Mouse (Mus musculus) forebrain, embryonic 10.5 days (tissue): ENCODE results near the gene Fads1. TPM values are rescaled to one million over a fixed set of nuclear protein-coding genes. Genes with fewer than 3 reads are reported as not detected.
A peak's percentile ranks its signal among the peaks of the same experiment; 100 is the strongest.

ENCODE experiments used
- DNase-seq: peaks from one replicate; pipeline ENCODE4 v3.0.0-alpha.2; 2017; ENCODE audit warnings: low spot score; ENCODE audit errors: extremely low spot score
- H3K27ac ChIP-seq: fragments of 300-500 bp; sonication (generic); 2 replicates; pipeline ENCODE4 v1.5.1; 2016; ENCODE audit warnings: mild to moderate bottlenecking
- H3K27me3 ChIP-seq: fragments of 300-500 bp; sonication (generic); 2 replicates; pipeline ENCODE4 v1.6.1; 2016; ENCODE audit warnings: mild to moderate bottlenecking; ENCODE audit not compliant: poor library complexity, severe bottlenecking
- H3K36me3 ChIP-seq: fragments of 300-500 bp; sonication (generic); replicated peaks from 2 replicates; pipeline ENCODE4 v1.6.1; 2016; ENCODE audit warnings: mild to moderate bottlenecking, moderate library complexity
- H3K4me1 ChIP-seq: fragments of 300-500 bp; sonication (generic); 2 replicates; pipeline ENCODE4 v1.6.1; 2016
- H3K4me3 ChIP-seq: fragments of 300-500 bp; sonication (generic); 2 replicates; pipeline ENCODE4 v1.5.1; 2016; ENCODE audit warnings: mild to moderate bottlenecking, moderate library complexity
- H3K9me3 ChIP-seq: fragments of 300-500 bp; sonication (generic); 2 replicates; pipeline ENCODE4 v1.6.1; 2016; ENCODE audit warnings: mild to moderate bottlenecking, moderate library complexity
- WGBS: fragments of 180-500 bp; shearing (Covaris S2); methylation state at CpG from one replicate; pipeline ENCODE4 v1.1.7; 2016; 5-methylcytosine and 5-hydroxymethylcytosine counted together
- polyA plus RNA-seq: library from polyadenylated mRNA; unstranded; fragments of >200 nt; fragmentation: Nextera tagmentation; extraction: Ambion mirVana; gene quantifications from 2 replicates; pipeline ENCODE4 v1.2.1, GENCODE M21; 2016

Gene Fads1
- polyA plus RNA-seq, 1 experiment from 2014 or later = 180 TPM

DNA sequence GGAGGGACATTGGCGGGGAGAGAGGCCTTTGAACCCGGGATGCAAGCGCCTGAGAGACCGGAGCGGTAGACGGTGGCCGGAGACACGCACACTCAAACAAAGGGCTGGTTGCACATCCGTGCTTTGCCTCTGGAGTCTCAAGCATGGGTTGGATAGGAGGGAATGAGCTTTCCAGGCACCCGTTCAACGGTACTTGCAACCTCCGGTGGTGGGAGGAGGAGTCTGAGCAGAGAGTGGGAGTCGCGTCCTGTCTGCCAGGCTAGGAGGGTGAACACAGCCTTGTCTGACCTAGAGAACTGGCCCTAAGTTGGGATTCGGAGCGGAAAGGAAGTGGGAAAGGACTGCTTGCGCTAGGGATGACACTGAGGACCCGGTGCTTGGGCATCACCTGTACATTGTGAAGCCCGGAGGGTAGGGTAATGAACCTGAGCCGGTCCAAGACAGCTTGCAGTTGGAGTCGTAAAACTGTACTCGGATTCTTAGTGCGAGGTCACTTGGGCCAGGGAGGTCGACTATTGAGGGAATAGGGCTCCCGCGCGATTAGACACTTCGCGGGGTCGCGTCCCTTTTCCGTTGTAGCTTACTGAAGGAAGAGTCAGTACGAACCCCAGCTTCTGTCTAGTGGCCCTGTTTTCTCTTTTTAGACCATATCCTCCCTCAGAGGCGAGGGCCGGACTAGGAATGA, 753 bp downstream of the Fads1 start:
- WGBS = 1% methylated on average over 35 of the region's 35 CpGs

DNA sequence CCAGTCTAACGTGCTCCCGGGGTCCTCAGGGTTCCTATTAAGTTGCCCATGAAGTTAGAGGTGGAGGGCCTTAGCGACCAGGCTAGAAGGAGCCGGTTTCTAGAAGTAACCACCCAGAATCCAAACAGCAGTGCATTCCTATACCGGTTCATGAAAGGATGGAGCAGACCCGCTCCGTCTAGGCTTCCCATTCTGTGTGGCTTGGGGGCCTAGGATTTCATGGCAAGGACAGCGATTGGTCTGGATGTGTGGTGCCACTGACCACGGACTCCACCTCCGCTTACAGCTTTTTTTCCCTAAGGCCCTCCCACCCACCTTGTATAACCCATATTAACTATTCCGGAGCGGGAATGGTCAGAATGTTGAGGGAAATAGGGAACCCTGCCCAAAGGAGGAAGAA, 1.4 kb downstream of the Fads1 start:
- Histone ChIP-seq H3K27me3 (no peaks in the 10 kb centered on the region), H3K36me3 (peaks cover 48% of the 10 kb centered on the region), H3K27ac (peak overlapping the region; percentile 99), H3K4me1 (peaks cover 42% of the 10 kb centered on the region), H3K4me3 (peak overlapping the region; percentile 97), H3K9me3 (no peaks in the 10 kb centered on the region)
- 15% methylated on average over 12 of the region's 12 CpGs for WGBS
- DNase-seq = peak; percentile 49

More for the DNA sequence above, 753 bp downstream of the Fads1 start:
- Histone ChIP-seq H3K4me3 (peak overlapping the region; percentile 97), H3K36me3 (peaks cover 41% of the 10 kb centered on the region), H3K27me3 (no peaks in the 10 kb centered on the region), H3K27ac (peak overlapping the region; percentile 99), H3K9me3 (no peaks in the 10 kb centered on the region), H3K4me1 (peaks cover 41% of the 10 kb centered on the region)
- DNase-seq = no peak

GRCm38 (mm10) chr19:10185876-10186275, 3.2 kb downstream of the Fads1 start:
- 94% methylated on average over 3 of the region's 3 CpGs for whole genome bisulfite sequencing
- Histone ChIP-seq H3K27ac (no peak overlapping the region), H3K27me3 (no peaks in the 10 kb centered on the region), H3K4me1 (peaks cover 42% of the 10 kb centered on the region), H3K9me3 (no peaks in the 10 kb centered on the region), H3K36me3 (peaks cover 65% of the 10 kb centered on the region), H3K4me3 (no peak overlapping the region; the same call in 1 of the 2 replicates)
- DNase-seq = no peak

DNA sequence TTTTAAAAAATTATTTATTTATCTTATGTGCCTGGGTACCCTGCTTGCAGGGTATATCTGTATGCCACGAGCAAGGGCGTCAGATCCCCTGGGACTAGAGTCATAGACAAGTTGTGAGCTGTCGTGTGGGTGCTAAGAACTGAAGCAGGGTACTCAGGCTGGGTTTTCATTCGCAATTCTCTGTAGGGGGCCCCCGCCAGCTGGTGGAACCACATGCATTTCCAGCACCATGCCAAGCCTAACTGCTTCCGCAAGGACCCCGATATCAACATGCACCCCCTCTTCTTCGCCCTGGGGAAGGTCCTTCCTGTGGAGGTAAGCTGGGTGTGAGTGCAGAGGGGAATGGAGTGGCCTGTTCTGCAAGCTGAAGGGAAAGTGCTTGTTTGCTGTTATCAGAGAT, 3.9 kb downstream of the Fads1 start:
- Histone ChIP-seq H3K9me3 (no peaks in the 10 kb centered on the region), H3K4me1 (peaks cover 47% of the 10 kb centered on the region), H3K4me3 (no peak overlapping the region), H3K27me3 (no peaks in the 10 kb centered on the region), H3K27ac (no peak overlapping the region), H3K36me3 (peaks cover 72% of the 10 kb centered on the region)
- WGBS = 92% methylated on average over 8 of the region's 8 CpGs
- DNase-seq = no peak

GRCm38 (mm10) chr19:10188281-10188811, 5.7 kb downstream of the Fads1 start:
- Histone ChIP-seq H3K4me3 (no peak overlapping the region), H3K4me1 (peaks cover 40% of the 10 kb centered on the region), H3K9me3 (no peaks in the 10 kb centered on the region), H3K36me3 (peaks cover 90% of the 10 kb centered on the region), H3K27me3 (no peaks in the 10 kb centered on the region), H3K27ac (no peak overlapping the region)
- 80% methylated on average over 10 of the region's 10 CpGs for WGBS
- no peak for DNase-seq

DNA sequence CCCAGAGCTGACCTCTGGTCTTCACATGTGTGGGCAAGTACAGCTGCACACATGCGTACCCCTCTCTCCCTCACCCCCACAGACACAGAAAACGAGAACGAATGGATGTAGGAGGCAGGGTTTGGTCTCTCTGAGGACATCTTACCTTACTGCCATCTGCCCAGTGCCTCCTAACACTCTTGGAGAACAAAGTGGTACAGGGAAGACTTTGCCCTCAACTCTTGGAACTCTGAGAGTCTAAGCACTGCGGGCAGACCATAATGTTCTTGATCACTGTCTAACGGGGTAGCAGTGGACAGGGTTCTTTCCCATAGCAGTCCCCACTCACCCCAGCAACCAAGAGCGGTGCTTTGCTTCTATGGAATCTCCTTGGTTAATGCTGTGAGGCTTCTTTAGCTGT, 6.3 kb downstream of the Fads1 start:
- no peak overlapping the region for H3K4me3 ChIP-seq
- no peak for DNase-seq
- WGBS = 94% methylated on average over 6 of the region's 6 CpGs
- H3K27me3 ChIP-seq = no peaks in the 10 kb centered on the region
- H3K4me1 ChIP-seq = peaks cover 33% of the 10 kb centered on the region
- no peaks in the 10 kb centered on the region for H3K9me3 ChIP-seq
- peaks cover 97% of the 10 kb centered on the region for H3K36me3 ChIP-seq
- no peak overlapping the region for H3K27ac ChIP-seq

DNA sequence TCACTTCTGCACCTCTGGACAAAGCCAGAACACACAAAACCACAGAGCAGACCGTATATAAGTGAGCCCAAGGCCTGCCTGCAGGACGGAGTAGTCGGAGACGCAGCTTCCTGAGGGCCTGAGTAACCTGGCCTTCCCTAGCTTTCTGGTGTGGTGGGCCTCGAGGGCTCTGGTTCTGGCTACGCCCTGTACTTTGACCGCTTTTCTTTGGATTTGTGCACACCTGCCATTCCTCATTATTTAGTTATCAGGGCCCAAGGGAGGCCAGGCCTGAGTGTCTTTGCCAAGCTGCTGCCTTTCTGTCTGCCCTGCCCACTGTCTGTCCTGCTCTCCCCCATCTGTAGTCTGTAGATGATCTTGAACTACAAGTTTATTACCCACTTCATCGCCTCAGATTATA, 7.3 kb downstream of the Fads1 start:
- no peak for DNase-seq
- Histone ChIP-seq H3K27me3 (no peaks in the 10 kb centered on the region), H3K36me3 (peaks cover 100% of the 10 kb centered on the region), H3K4me1 (peaks cover 24% of the 10 kb centered on the region), H3K27ac (no peak overlapping the region), H3K9me3 (no peaks in the 10 kb centered on the region), H3K4me3 (no peak overlapping the region)
- WGBS = 94% methylated on average over 8 of the region's 8 CpGs

- WGBS = 62% methylated on average over 2 of the region's 2 CpGs
- Histone ChIP-seq H3K36me3 (peaks cover 100% of the 10 kb centered on the region), H3K4me3 (no peak overlapping the region), H3K27me3 (no peaks in the 10 kb centered on the region), H3K4me1 (peaks cover 15% of the 10 kb centered on the region), H3K27ac (no peak overlapping the region), H3K9me3 (no peaks in the 10 kb centered on the region)
- DNase-seq = peak; percentile 67
Measured at GRCm38 (mm10) chr19:10190796-10191195, 8.1 kb downstream of the Fads1 start.

DNA sequence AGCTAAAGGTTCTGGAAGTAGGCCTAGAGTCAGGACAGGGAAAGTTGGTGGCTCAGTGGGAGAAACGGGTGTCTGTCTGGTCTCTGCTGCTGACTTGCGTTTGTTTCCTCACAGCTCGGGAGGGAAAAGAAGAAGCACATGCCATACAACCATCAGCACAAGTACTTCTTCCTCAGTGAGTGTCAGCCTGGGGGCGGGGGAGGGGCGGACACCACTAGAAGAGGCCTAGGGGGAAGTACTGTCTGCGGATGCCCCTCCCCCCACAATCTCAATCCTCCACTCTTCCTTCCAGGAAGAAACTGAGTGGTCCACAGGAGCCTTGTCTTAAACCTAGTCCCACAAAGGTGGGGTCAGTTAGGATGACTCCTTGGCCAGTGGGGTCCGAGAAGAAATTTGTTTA, 8.6 kb downstream of the Fads1 start:
- Histone ChIP-seq H3K4me3 (no peak overlapping the region), H3K36me3 (peaks cover 100% of the 10 kb centered on the region), H3K27me3 (no peaks in the 10 kb centered on the region), H3K27ac (no peak overlapping the region), H3K9me3 (no peaks in the 10 kb centered on the region), H3K4me1 (peaks cover 12% of the 10 kb centered on the region)
- no peak for DNase-seq
- WGBS = 82% methylated on average over 7 of the region's 7 CpGs

DNA sequence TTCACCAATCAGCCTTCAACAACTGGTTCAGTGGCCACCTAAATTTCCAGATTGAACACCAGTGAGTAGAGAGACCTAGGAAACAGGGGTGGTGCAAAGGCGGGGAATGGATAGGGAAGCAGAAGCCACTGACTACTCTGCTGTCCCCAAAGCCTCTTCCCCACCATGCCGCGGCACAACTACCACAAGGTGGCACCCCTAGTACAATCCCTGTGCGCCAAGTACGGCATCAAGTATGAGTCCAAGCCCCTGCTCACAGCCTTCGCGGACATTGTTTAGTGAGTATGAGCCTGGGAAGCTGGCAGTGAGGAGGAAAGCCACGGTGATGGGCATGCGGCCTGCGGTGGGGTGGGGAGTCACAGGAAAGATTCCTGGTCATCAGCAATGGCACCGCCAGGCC, 11.6 kb downstream of the Fads1 start:
- no peaks in the 10 kb centered on the region for H3K9me3 ChIP-seq
- H3K27me3 ChIP-seq = no peaks in the 10 kb centered on the region
- H3K27ac ChIP-seq = no peak overlapping the region
- H3K36me3 ChIP-seq = peaks cover 99% of the 10 kb centered on the region
- H3K4me1 ChIP-seq = peaks cover 5% of the 10 kb centered on the region; the same call in 1 of the 2 replicates
- no peak for DNase-seq
- H3K4me3 ChIP-seq = no peak overlapping the region
- 88% methylated on average over 11 of the region's 11 CpGs for WGBS

GRCm38 (mm10) chr19:10195252-10195651, 12.6 kb downstream of the Fads1 start:
- 91% methylated on average over 5 of the region's 5 CpGs for WGBS
- peaks cover 99% of the 10 kb centered on the region for H3K36me3 ChIP-seq
- no peaks in the 10 kb centered on the region for H3K9me3 ChIP-seq

DNA sequence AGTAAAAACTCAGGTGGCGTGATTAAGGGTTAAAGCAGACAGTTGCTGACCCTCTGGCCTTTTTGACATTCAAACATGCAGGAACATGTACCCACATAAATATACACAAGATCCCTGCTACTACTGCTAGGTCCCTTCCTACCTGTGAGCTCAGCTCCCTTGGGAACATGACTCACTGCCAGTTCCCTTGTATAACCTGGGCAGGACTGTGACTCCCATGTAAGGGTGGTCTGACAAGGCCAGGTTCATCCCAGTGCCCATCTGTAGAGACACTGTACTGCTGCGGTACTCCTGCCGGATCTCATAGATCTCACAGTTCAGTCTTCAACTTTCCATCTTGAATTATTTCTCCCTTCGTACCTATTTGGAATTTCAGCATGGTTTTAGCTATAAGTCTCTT, 14.4 kb downstream of the Fads1 start:
- no peaks in the 10 kb centered on the region for H3K4me1 ChIP-seq
- H3K27me3 ChIP-seq = no peaks in the 10 kb centered on the region
- no peak for DNase-seq
- no peak overlapping the region for H3K27ac ChIP-seq
- H3K36me3 ChIP-seq = peaks cover 99% of the 10 kb centered on the region
- WGBS = 90% methylated on average over 4 of the region's 4 CpGs
- no peaks in the 10 kb centered on the region for H3K9me3 ChIP-seq
- no peak overlapping the region for H3K4me3 ChIP-seq

More at GRCm38 (mm10) chr19:10195252-10195651, 12.6 kb downstream of the Fads1 start:
- no peak for DNase-seq
- Histone ChIP-seq H3K27ac (no peak overlapping the region), H3K4me3 (no peak overlapping the region), H3K4me1 (peaks cover 5% of the 10 kb centered on the region; the same call in 1 of the 2 replicates), H3K27me3 (no peaks in the 10 kb centered on the region)

DNA sequence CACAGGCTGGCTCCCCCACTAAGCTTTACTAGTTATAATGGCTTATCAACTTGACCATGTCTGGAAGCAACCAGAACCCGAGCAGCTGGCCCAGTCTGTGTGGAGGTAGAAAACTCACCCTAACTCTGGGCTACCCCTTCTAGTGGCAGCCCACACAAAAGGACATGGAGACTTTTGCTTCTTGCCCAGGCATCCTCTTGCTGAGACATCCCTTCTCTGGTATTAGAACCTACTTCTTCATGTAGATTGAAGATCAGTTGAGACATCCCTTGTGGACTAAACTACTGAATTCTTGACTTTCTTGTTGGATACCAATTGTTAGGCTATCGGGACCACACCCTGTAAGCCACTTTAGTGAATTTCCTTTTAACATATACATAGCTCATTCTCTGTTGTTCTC, 15.6 kb downstream of the Fads1 start:
- H3K36me3 ChIP-seq = peaks cover 88% of the 10 kb centered on the region
- 82% methylated on average over 2 of the region's 2 CpGs for WGBS
- H3K27ac ChIP-seq = no peak overlapping the region
- no peaks in the 10 kb centered on the region for H3K27me3 ChIP-seq
- H3K4me3 ChIP-seq = no peak overlapping the region
- no peaks in the 10 kb centered on the region for H3K9me3 ChIP-seq
- peaks cover 8% of the 10 kb centered on the region for H3K4me1 ChIP-seq
- DNase-seq = no peak
